Mouse (Mus musculus): ENCODE measurements around the gene Emx2.

The Emx2 gene

DNA sequence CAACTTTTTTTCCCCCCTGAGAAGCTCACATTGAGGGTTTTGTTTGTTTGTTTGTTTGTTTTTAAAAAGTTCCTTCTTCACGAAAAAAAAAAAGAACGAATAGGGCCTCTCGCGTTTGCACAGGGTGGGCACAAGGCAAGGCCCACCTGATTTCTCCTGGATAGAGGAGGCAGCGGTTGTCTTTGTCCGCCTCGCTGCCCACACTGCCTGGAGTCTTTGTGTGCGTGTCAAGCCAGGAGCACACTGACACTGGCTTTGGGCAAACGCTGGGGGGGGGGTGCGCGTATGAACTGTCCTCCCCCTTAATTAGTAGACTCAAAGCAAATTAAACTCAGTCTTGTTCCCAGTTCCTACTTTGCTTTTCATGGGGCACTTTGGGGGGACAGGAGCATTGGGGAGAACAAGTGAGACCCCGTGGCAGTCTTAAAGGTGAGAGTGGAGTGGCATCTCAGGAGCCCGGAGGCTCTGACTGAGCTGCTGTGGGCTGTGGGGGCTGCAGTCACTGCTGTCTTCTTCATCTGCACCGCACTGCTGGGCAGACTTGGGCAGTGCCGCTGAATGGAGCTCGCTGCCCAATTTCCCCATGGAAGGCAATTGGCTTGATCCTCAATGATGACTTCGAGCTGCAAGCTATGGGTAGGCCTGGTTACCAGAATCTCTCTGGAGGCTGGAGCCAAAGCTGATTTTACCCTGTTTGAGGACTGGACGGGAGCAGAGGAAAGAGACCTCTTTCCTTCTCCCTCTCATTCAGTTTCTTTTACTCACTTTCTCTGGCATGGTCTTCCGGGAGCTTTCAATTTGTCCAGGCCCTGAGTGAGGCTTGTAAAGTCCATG is 4.5 kb downstream of the Emx2 start:
- DNase-seq (ENCODE audit: low spot score), result no peak

DNA sequence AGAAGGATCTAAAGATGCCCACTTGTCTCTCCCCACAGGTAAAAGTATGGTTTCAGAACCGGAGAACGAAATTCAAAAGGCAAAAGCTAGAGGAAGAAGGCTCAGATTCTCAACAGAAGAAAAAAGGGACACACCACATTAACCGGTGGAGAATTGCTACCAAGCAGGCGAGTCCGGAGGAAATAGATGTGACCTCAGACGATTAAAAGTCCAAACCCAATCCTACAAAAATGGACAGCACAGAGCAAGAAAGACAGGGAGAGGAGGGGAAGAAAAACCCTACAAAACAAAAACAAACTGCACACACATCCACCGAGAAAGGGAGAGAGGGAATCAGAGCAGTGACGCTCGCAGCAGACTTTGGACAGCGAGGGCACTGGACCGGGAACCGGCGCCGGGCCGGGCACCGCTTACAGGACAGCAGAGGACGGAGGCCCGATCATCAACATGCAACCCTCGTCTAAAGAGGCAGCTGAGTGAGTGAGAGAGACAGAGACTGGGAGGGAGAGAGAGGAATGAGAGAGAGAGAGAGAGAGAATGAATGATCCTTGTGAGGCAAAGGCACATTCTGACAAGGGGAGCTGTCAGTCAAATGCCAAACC is 5.8 kb downstream of the Emx2 start:
- DNase-seq (ENCODE audit: low spot score), result no peak

DNA sequence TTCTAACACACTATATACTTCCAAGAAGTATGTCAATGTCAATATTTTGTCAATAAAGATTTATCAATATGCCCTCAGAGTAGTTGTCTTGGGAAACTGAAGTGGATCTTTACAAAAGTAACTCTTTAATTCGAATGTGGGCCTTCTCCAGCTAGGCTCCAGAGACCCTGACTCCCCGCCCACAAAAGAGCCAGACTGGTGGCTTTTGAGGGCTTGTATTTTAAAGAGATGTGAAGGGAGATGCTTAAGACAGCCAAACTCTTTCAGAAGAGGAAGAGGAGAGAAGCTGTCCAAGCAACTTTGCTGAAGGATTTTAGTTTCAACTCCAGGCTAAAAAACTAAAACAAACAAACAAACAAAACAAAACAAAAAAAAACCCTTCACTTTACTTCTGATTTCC is 7.1 kb downstream of the Emx2 start:
- no peak for DNase-seq (ENCODE audit: low spot score)

DNA sequence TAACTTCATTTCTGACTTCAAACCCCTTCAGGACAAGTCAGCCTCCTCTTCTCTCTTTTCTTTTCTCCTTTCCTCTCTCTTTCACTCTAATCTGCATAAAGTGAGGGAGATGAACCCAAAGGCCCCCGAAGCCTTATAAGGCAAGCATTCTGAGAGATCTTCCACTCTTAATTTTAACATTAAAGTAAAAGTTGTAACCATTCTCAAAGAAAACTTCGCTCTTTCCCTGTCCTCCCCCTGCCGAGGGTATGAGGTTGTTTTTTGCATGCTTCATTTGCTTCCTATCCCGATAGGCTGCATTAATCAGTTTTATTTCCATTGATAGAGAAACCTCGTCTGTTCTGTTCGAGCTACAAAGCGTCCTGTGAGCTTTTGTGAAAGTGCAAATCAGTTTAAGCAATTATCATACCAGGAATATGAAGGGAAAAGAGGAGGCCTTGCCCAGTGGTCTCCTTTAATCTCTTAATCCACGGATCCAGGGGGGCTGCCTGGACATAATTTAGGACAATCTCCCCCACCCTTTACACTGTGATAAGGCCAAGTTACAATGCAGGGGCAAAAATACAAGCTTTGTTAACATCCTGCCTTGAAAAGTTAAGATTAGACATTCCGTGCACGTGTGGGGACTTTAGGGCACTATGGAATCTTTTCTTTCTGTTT is 7.7 kb downstream of the Emx2 start:
- peak; percentile 50 for DNase-seq (ENCODE audit: low spot score)

DNA sequence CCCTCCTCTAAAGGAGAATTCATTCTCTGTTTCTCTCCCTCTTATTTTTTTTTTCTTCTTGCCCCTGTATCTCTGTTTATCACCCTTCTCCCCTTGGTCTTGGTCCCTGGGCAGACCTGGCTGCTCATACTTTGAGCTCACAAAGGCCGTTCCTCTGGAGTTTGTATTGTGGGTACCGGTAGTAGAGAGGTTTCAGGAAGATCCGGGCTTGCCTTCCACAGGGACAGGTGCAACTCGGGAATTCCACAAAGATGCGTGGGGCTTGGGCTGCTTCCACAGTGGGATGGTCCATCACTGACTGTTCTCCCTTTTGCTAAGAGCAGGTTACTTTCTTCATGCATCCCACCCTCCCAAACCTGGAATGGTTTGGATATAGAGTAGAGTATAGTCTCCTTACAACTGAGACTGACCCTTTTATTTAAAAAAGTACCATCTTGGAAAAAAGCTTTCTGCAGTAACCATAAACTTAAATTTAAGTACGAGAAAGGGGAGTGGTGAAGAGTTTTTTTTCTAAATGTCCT is 8.3 kb downstream of the Emx2 start:
- DNase-seq (ENCODE audit: low spot score), result no peak

DNA sequence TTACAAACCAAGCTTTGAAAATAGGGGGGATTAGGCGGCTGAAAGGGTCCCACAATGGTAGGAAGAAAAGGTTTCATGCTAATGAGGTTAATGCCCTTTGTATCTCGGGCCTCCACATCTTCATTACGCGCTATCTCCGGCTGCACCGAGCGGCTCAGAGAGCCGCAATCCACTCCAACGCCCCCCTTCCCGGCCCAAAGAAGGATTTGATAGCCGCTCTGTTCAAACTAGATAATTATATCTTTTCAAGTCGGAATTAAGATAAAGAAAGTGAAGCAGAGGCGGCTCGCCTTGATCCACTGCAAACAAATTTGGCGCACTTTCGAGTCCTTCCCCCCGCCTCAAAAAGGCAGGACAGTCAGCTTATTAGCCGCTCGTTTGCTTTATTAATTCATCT is 8.8 kb downstream of the Emx2 start:
- peak; percentile 41 for DNase-seq (ENCODE audit: low spot score)

DNA sequence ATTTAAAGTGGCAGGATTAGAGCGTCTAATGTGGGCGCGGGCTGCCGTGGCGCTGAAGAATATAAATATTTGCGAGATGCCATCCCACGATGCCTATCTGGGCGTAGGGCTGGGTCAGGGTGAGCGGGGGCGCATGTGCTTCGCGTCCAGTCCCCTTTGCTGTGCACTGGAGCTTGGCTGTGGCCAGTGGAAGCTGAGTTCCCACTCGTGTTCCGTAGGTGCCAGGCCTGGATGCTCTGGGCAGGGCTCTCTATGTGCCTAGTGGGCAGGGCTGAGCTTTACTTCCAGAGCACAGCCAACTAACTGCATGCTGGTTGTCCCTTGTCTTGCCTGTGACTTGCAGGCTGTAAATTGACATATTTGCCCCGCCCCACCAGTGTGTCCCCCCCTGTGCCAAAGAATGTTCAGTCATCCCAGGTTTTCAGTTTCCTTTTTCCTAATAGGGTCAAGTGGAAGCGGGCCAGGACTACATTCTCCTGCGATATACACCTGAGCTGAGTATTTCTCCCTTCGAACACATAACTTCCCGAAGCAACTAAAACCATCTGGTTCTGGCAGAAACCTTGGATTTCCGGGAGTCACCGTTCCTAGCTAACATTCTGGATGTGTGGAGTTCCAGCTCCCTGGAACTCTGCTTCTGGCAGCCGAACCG is 9.4 kb downstream of the Emx2 start:
- peak; percentile 27 for DNase-seq (ENCODE audit: low spot score)

DNA sequence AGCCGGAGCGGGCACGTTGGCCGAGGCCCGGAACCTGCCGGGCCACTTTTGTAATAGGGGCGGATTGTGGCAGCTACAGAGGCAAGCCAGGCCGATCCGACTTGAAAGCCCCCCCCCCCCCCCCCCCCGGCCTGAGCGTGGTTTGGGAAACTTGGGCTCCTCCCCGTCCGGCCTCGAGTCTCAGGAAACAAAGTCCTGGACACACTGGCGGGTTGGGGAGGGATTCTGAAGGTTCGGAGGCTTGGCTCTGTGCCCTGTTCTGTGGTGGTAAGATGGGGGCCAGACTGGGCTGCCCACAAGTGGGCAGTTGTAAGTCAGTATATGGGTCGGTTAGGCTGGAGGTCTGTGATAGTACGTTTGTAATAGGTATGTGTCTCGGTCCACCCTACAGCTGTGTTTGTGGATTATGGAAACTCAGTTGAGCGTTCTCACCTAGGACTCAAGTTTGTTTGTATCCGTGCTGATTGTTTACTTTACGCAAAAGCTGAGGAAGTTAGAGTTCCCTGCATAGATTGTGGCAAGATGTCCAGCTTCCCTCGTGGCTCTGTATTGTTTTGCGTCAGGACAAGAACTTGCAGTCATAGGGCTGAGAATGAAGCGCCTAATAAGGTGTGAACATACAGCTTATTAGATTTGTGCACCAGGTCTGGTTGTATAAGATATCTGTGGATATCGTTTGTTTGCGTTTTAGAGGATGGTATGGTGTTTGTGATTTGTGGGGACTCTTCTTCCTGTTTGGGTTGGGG is 10.1 kb downstream of the Emx2 start:
- DNase-seq (ENCODE audit: low spot score), result no peak

DNA sequence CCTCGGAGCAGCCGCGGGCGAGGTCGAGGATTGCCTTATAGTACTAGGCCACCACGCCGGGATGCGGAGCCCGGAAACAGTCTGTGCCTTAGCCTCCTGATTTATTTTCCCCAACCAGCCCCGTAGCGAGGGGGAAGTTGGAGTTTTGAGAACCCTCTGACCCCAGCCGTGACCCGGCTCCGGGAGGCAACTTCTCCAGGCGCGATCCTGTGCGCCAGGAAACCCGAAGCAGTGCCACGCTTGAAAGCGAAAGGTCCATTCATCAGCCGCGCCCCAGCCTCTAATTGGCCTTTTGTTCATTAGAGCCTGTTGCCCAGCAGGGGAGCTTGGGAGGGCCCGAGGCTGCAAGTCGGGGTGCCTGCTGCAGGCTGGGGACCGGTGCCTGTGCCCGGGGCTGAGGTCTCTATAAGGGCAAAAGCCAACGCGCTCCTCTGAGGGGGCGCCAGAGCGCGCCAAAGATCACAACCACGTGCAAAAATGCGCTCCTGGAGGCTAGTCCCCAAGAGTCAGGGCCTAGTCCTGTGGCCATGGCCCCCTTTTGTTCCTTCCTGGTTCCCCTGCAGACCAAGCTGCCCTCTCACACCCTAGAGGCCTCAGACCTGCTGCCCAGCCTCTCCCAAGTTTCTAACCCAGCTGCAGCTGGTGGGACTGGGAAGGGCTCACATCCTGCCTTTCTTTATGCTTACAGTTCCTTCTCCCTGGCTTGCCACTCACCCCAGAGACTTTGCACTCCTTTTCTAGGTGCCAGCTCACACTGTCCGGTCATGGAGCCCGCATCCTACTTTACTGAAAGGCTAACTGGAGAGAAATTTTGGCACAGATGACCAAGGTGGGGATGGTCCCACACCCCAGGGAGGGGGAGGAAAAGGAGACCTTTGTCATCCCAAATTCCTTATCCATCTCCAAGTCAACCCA is 11.1 kb downstream of the Emx2 start:
- DNase-seq (ENCODE audit: low spot score), result peak; percentile 81

DNA sequence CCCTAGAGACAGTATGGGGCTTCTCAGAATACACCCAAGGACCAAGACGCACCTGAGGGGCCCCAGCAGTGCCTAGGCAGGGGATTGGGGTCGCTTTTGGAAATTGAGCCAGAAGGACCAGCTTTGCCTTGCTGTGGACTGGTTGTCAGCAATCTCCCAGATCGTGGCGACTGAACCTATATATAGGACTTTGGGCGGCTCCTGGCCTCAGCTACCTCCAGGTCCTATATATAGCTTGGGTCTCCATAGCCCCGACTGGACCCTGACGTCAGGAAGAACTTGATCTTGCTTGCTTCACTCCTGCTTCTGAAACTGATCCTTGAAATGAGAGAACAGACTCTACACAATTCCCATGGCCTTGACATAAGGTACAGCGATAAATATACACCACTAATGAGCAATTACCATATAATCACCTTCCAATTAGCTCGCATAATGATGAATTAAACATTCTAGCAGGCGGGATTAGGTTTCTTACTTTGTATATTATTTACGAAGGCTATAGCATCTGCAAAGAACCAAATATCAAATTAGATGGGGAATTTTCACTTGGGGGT is 12.0 kb downstream of the Emx2 start:
- no peak for DNase-seq (ENCODE audit: low spot score)

DNA sequence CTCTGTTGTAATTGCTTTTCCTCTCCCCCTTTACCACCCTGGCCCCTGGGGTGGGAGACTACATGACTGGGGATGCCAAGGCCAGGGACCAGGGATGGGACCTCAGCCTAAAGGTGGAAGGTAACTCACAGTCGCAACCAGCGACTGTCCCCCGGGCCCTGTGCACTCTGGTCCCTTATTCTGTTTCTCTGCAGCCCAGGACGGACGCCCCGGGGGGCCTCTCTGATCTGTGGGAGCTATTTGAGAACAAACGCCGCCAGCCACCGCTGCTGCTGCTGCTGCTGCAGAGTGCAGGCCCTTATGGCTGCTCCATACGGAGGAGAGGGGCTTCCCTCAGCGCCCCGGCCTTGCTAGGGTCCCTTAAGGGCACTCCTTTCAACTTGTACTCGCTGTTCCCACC is 12.7 kb downstream of the Emx2 start:
- DNase-seq (ENCODE audit: low spot score), result peak; percentile 31

DNA sequence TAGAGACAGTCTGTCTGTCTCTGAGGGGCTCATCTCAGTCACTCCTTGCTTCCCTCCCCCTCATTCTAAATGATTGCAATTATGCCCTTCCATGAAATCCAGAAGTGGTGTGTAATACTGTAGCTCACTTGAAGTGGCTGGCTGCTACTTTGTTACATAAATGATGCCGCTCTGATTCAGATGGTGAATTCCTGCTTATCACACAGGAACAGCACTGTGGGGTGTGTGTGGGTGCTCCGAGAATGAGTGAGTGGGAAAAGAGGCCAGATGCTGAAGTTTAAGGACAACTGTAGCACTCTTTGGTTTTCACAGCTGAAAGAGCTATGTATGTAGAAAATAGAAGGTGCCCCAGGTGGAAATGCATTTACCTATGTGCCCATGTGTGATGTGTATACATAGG is 14.7 kb downstream of the Emx2 start:
- no peak for DNase-seq (ENCODE audit: low spot score)

DNA sequence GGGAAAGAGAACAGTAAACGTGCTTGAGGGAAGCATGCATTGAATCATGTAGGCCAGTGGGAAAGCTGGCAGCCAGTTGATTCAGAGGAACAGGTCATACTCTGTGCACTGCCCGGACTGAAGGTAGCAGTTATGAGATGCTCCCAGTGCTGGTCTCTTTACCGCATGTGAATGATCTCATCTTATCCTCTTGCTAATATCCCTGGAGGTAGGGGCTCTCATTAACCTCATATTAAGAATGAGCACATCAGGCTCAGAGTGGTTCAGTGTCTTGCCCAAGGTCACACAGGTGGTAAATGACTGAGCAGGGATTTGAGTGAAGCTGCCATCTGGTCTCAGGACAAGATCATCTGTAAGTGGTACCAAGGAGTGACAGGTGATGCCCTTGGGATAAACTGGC is 21.7 kb downstream of the Emx2 start:
- DNase-seq (ENCODE audit: low spot score), result no peak

DNA sequence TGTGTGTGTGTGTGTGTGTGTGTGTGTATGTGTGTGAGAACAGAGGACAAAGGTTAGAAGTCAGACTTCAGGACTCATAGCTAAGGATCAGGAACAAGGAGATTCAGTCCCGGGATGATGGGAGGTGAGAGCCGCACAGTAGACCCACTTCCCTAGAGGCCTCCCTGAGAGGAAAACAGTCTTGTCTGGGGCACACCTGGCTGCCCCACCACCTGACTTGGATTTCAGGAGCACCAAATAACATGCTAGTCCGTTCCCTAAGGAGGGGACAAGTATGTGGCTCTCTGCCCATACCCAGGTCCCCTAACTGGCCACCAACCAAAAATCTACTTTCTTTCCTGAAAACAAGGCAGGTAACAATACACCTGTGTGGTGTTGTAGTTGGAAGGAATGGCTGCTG is 22.4 kb downstream of the Emx2 start:
- no peak for DNase-seq (ENCODE audit: low spot score)

DNA sequence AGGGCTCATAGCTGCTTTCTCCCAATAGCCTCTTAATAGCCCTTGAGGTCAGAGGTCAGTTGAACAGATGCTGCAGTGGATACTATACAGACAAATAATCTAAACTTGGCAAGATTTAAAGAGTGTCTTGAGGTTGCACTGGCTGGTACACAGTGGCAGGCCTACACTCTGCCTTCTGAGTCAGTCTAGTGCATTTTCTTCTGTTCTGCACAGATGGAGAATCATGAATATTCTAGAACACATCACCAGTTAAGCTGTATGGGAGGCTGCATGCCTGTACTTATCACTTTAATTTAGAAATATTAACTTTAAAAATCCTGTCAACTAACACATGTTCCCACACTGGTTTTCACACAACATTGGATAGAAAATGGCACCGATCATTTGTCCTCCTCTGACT is 34.1 kb downstream of the Emx2 start:
- DNase-seq (ENCODE audit: low spot score), result peak; percentile 41

DNA sequence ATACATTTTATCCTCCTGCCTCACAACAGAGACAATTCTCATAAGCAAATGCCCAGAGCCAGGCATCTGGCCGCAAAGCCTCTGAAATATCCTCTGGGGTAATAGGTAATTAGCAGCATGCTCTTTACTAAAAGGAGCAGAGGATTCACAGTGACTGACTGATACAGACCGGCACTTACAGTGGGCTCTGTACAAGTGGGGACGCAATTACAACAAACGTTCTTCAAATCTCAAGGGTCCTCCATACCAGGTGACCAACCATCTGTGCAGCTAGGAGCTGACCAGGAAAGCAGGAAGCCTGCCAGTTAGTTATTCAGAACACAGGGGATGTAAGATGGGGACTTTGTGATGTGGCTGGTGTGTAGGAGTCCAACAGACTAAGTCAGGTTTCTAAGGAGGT is 38.7 kb downstream of the Emx2 start:
- no peak for DNase-seq (ENCODE audit: low spot score)

DNA sequence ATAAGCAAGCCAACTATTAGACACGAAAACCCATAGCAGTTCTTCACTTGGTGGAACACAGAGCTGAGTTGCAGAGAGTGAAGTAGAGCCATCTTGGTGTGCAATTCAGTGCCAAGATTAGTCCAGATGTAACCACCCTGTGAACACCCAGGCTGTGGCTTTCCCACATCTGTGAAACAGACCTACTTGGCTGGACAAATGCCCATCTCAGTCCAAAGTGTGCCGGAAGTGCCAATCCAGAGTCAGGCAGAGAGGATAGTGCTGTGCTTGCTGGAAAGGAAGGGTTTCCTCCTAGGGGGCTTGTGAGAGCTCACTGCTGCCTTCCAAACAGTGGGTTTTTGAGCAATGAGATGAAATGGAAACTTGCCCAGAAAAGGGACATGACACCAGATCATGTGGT is 50.7 kb downstream of the Emx2 start:
- no peak for DNase-seq (ENCODE audit: low spot score)

DNA sequence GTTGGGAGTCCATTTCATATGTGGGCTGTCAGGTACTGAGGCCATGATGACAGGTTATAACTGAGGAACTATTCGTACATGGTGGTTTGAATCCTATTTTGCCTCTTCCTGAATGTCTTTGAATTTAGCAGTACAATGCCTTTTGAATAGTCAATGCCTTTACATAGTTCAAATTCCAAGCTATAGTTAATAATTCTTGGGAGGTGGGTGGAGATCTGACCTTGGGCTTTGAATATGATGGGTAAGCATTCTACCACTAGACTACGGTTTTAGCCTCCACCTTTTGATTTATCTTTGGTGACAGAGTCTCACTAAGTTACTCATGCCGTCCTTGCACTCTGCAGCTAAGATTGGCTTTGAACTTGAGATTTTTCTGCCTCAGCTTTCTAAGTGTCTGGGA is 55.0 kb downstream of the Emx2 start:
- no peak for DNase-seq (ENCODE audit: low spot score)
